Mouse (Mus musculus): ENCODE measurements around the gene Higd2a.

DNA sequence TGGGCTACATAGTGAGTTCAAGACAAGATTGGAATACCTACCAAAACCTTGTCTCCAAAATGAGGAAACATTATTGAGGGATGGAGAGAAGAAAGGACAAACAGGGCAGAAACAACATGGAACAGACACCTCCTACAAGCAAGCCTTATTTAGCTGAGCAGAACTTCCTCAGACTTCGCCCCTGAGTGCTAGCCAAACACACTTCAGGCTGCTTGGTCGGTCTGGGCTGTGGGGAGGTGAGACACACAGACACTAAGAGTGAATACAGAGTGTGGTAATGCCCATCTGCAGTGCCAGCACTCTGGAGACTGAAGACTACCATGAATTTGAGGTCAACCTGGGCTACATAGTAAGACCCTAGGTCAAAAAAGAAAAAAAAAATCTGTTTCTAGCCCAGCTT, 30.4 kb upstream of the Higd2a start:
- TF ChIP-seq CTCF (IDR thresholded peaks at IDR 0.05): no peak
- no peak for TF ChIP-seq EP300 (IDR thresholded peaks at IDR 0.05)

Measured in lung, postnatal 0 days (tissue).